Mouse (Mus musculus) urinary bladder, postnatal 4 days (tissue): ENCODE data around the gene Gca.

Experiments
- DNase-seq, 2 experiments: peaks; one replicate each; pipeline ENCODE4 v3.0.0; 2021 to 2022; ENCODE audit warnings: low spot score in 2 of 2

Gene Gca

GRCm38 (mm10) chr2:62664135-62664670 lies at the start of gene Gca:
Gca (plus strand) TSS chr2:62664285.
- DNase-seq = peak; percentile 64 to 71

- DNase-seq = no peak
Measured at GRCm38 (mm10) chr2:62618934-62619341, 45.1 kb upstream of the Gca start.

GRCm38 (mm10) chr2:62619679-62620078 lies 44.4 kb upstream of the Gca start:
- DNase-seq = no peak

GRCm38 (mm10) chr2:62623024-62623441 lies 41.1 kb upstream of the Gca start:
- no peak for DNase-seq

GRCm38 (mm10) chr2:62627728-62628127 lies 36.4 kb upstream of the Gca start:
- DNase-seq = no peak

- DNase-seq = no peak
Measured at GRCm38 (mm10) chr2:62628356-62628755, 35.7 kb upstream of the Gca start.

- no peak for DNase-seq
Measured at GRCm38 (mm10) chr2:62630446-62630845, 33.6 kb upstream of the Gca start.

- no peak for DNase-seq
Measured at GRCm38 (mm10) chr2:62639869-62640268, 24.2 kb upstream of the Gca start.

- no peak for DNase-seq
Measured at GRCm38 (mm10) chr2:62643405-62644305, 20.4 kb upstream of the Gca start.

- no peak for DNase-seq
Measured at GRCm38 (mm10) chr2:62644891-62645290, 19.2 kb upstream of the Gca start.

GRCm38 (mm10) chr2:62645475-62645874 lies 18.6 kb upstream of the Gca start:
- DNase-seq = no peak

- peak; percentile 45 to 63 for DNase-seq
Measured at GRCm38 (mm10) chr2:62646014-62646645, 18.0 kb upstream of the Gca start, which contains the start of gene Ifih1. Ifih1 (minus strand) TSS chr2:62646255.

- DNase-seq = no peak
Measured at GRCm38 (mm10) chr2:62646671-62647289, 17.3 kb upstream of the Gca start.

- no peak for DNase-seq
Measured at GRCm38 (mm10) chr2:62651890-62652289, 12.2 kb upstream of the Gca start.

GRCm38 (mm10) chr2:62652466-62652865 lies 11.6 kb upstream of the Gca start:
- no peak for DNase-seq

GRCm38 (mm10) chr2:62654519-62655338 lies 9.4 kb upstream of the Gca start:
- no peak for DNase-seq

GRCm38 (mm10) chr2:62656072-62656471 lies 8.0 kb upstream of the Gca start:
- DNase-seq = no peak

- no peak for DNase-seq
Measured at GRCm38 (mm10) chr2:62660565-62660964, 3.5 kb upstream of the Gca start.

GRCm38 (mm10) chr2:62662560-62662959 lies 1.5 kb upstream of the Gca start:
- no peak for DNase-seq

- no peak for DNase-seq
Measured at GRCm38 (mm10) chr2:62664839-62665238, 754 bp downstream of the Gca start.

GRCm38 (mm10) chr2:62665536-62665935 lies 1.5 kb downstream of the Gca start:
- no peak for DNase-seq
